Mouse (Mus musculus) urinary bladder, postnatal 4 days (tissue): ENCODE measurements at regions not wholly inside any gene's neighbourhood (a gene's known extent, or its start where the extent isn't known, plus 50 kb on each side); places are given as distances from the start of the nearest gene placed in this dataset.

Experiments used
- DNase-seq, 2 experiments: peaks; one replicate each; pipeline ENCODE4 v3.0.0; 2021 to 2022; ENCODE audit warnings: low spot score in 2 of 2

GRCm38 (mm10) chr8:126717652-126718155 lies 123.9 kb upstream of the Irf2bp2 start:
- DNase-seq, result no peak

DNA sequence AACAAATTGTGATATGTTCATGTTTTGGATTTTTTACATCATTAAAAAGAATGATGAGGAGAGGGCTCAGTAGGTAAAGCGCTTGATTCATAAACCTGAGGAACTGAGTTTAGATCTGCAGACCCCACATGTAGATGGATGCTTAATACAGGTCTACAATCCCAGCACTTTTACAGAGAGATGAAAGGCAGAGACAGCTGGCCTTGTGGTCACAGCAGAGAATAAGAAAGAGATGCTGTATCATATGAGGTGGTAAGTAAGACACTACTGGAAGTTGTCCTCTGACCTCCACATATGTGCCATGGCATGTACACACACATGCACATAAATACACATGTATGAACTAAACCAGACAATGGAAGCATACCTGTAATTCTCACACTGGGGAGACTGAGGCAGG lies 121.9 kb upstream of the Irf2bp2 start:
- no peak for DNase-seq

DNA sequence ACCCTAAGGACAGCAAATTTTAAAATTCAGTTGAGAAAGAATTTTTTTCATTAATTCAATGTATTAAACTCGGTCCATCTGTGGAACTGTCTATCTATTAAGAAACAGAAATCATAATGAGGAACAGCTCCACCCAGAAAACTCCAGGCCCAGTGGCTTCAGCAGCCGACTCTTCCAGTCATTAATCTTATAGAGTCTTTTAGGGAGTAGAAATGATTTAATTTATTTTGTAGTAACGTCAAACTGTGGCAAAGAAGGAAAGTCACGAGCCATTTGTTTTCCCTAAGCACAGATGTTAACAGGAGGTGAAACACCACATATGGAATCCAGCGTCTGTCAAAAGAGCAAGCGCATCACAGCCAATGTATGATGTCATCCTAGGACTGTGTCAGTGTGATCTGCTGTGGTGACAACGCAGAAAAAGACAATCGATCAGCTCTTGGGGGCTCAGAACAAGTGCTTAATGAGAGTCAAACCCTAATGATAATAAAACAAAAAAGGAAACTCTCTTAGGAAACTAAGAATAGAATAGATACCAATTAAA lies 119.9 kb upstream of the Irf2bp2 start:
- DNase-seq, result no peak

GRCm38 (mm10) chr8:126713181-126713580 lies 119.4 kb upstream of the Irf2bp2 start:
- no peak for DNase-seq

- no peak for DNase-seq
Measured at GRCm38 (mm10) chr8:126712749-126713148, 119.0 kb upstream of the Irf2bp2 start.

DNA sequence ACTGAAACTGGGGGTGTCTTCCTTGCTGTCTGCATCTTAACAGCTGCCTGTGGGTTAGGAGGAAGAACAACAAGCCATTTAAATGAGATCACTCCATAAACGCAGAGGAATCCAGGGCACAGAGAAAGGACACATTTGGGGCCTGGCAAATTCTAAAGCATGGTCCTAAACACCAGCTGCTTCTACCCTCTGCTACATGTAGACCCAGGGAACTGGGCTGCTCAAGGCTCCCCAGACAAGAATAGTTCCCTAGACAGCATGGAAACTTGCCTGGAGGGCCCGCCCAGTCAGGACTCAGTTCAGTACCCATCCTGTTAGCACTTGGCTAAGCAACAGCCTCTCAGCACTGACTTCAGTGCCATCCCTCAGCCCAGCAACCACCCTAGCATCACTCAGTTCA lies 115.2 kb upstream of the Irf2bp2 start:
- no peak for DNase-seq

DNA sequence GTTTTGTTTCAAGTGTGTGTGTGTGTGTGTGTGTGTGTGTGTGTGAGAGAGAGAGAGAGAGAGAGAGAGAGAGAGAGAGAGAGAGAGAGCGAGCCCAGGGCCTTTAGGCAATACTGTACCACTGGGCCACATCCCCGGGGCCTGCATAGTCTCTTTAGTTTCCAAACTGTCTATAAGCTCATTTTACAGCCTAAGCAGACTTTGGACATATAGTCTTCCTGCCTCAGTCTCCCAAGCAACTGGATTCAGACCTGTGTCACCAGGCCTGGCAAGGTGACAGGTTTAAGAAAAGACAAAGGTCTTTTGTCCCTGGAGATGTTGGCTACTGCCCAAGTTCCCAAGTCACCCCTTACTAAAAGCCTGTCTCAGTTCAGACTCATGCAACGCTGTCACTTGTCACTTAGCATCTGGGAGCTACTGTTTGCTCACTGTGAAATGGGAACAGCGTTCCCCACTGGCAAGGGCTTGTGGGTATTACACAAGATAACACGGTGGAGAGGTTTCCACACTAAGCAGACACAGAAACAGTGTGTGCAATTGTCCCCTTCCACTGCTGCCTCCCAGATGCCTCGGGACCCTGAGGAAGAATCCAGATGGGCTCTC lies 113.6 kb upstream of the Irf2bp2 start:
- no peak for DNase-seq

GRCm38 (mm10) chr8:126706247-126706646 lies 112.5 kb upstream of the Irf2bp2 start:
- no peak for DNase-seq

DNA sequence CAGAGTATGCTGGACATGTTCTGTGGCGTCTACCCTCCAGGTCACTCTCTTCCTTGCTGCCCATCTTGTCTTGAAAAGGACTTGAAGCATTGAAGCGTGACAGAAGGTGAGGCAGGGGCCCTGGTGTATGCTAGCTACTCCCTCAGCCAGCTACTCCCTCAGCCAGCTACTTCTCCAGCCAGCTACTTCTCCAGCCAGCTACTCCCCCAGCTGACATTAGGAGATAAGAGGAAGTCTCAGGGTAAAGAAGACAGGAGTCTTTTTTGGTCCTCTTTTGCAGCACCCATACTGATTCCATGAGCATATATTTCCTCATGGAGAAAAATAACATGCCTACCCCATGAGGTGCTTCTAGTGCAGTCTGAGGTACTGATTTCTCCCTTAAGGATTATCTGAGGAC lies 111.6 kb upstream of the Irf2bp2 start:
- DNase-seq, result no peak

DNA sequence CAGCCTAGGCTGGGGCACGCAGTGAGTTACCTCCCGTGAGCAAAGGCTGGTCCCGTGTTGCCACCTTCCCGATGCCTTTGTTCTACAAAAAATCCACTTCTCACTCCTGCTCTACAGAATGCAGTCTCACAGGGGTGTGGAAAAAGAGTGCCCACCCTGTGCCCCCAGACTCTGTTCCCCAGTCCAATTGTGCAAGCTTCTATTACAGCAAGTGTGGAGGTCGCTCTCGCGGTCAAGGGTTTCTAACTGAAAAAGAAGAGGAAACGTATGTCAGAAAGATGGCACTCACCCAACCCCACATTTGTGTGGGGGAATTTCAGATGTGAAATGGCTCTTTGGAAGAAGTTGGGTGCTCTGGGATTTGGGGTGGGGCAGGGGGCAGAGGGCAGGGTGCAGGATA lies 110.9 kb upstream of the Irf2bp2 start:
- DNase-seq, result no peak

GRCm38 (mm10) chr8:126703546-126703945 lies 109.8 kb upstream of the Irf2bp2 start:
- no peak for DNase-seq

- DNase-seq, result no peak
Measured at GRCm38 (mm10) chr8:126702294-126702693, 108.5 kb upstream of the Irf2bp2 start.

DNA sequence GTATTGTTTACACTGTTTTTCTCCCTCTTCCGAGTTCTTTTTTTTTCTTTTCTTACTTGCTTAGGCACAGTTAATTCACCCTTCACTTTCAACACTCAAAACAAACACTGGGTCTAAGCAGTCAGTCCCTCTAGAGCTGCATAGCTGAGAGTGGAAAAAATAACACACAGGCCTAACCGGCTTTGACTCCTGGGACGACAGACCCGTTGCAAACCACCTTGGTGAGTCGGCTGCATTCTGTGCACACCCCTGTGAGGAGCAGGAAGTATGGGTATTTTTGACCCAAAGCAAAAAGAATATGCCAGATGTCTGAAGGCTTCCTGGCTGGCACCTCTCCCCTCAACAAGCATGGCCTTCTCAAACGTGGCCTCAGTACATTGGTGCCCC lies 105.6 kb upstream of the Irf2bp2 start:
- DNase-seq, result no peak

- no peak for DNase-seq
Measured at GRCm38 (mm10) chr8:126698601-126699388, 105.0 kb upstream of the Irf2bp2 start.

DNA sequence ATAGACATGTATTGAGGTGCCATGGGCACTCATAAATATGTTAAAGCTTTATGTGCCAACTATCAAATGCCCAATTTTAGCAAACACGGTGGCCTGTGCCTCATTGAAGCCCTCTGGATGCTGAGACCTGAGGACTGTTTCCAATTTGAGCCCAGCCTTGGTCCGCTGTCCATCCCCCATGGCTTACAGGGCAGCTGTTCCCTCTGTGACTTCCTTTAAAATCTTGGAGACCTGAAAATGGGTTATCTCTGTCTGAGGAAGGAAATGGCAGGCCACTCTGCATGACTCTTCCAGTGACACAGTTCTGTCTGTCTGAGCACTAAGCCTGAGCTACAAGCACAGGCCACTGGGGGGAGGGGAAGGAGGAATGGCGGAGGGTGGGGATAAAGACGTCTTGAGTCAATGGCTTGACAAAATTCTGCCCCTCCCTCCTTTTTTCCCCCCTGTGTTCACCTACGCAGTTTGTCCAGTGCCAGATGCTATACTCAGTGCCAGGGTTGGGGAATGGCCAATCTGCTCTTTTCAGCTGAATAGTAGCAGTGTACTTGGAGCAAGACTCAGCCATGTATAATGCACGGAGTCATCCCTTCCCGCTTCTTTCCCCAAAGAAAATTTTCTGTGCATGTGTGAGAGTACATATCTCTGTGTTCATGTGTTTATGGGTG lies 102.7 kb upstream of the Irf2bp2 start:
- DNase-seq, result no peak

- no peak for DNase-seq
Measured at GRCm38 (mm10) chr8:126694370-126694769, 100.6 kb upstream of the Irf2bp2 start.

DNA sequence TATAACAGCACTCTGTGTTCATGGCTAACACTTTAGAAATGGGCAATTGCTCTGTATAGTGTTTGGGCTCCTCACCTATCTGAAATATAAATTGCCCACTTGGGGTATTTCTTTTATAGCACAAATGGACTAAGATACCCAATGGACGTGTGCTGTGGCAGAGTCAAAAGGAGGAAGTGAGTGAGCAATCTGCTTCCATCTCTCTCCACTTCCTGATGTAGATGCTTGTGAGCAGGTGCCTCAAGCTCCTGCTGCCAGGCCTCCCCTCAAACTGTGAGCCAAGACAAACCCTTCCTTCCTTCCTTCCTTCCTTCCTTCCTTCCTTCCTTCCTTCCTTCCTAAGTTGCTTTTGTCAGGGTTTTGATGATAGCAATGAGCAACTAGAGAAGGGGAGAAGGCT lies 99.9 kb upstream of the Irf2bp2 start:
- DNase-seq, result no peak

DNA sequence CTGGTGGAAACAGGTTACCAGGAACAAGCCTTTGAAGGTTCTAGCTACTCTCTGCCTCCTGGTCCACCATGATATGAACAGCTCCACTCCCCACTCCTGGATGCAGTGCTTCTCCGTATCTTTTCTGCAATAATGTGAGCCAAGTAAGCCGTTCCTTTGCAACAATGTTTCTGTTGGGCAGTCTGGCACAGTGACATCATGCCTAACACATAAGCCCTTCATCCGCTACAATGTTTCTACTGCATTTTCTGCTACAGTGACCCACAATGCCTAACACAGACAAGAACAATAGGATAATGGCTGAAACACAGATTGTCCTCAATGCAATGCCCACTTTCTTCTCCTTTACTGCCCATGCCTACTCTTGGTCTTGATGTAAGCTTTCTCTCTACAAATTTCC lies 98.9 kb upstream of the Irf2bp2 start:
- DNase-seq, result no peak

DNA sequence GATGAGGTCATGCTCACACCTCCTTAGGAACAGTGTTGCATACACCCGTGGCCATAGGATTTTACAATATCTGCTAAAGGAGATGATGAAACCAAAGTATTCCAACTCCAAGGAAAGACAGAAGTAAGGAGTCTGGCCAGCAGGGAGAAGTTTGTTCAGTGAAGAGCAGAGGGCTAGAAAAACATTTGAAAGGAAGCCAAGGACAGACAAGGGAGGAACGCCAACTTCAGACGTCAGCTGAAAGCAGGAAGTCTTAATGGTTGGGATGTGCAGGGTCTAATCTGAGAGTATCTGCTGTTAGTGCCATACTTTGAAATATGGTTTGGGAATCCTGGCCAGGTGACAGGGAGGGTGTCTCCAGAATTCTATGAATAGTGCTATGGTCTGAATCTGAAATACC lies 98.5 kb upstream of the Irf2bp2 start:
- DNase-seq, result peak in 1 of 2 experiments; percentile 58

DNA sequence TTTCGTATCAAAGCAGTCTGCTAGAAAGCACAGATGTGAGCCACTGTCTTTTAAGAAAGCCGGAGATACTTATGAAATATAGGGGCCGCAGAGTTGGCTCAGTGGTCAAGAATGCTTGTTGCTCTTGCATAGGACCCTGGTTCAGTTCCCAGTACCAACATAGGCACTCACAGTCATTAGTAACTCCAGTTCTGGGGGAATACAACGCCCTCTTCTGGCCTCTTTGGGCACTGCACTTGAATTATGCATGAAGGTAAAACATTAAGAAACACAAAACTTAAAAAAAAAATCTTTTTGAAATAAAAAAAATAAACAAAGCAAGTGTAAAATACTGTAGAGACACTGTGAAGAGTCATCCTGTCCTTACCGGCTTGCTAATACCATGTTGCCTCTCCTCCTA lies 94.7 kb upstream of the Irf2bp2 start:
- no peak for DNase-seq

DNA sequence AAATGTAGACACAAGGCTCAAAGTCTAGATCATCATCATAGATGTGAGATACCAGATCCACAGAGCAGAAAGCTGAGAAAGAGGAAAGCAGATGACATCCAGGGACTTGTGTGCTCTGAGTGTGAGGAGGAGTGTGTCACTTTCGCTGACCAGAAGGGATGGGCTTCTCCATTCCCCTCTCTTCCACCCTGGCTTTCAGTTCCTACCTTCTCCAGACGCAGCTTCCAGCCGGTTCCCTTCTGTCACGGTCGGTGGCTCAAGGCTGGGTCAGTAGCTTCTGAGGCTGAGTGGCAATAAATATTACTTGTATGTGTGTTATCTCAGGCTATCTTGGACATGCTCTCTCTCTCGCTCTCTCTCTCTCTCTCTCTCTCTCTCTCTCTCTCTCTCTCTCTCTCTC lies 94.2 kb upstream of the Irf2bp2 start:
- no peak for DNase-seq

GRCm38 (mm10) chr8:126686827-126687226 lies 93.0 kb upstream of the Irf2bp2 start:
- no peak for DNase-seq

GRCm38 (mm10) chr8:126685365-126685764 lies 91.6 kb upstream of the Irf2bp2 start:
- DNase-seq, result no peak
